Mouse (Mus musculus) limb, embryonic 12.5 days (tissue): ENCODE measurements at regions not wholly inside any gene's neighbourhood (a gene's known extent, or its start where the extent isn't known, plus 50 kb on each side); places are given as distances from the start of the nearest gene placed in this dataset.

Experiments
- ATAC-seq: fragments of 200-750 bp; cut with Nextera tagmentation; 2 replicates; pipeline ENCODE4 v1.8.0; 2017; ENCODE audit warnings: low read depth, moderate TSS enrichment; ENCODE audit not compliant: insufficient number of reproducible peaks, insufficient read depth, low FRiP score, low TSS enrichment
- H3K27ac ChIP-seq: fragments of 300-500 bp; sonication (generic); 2 replicates; pipeline ENCODE4 v1.5.1; 2016; ENCODE audit warnings: mild to moderate bottlenecking, moderate library complexity
- H3K27me3 ChIP-seq: fragments of 300-500 bp; sonication (generic); 2 replicates; pipeline ENCODE4 v1.6.1; 2016; ENCODE audit warnings: mild to moderate bottlenecking, moderate library complexity
- H3K36me3 ChIP-seq: fragments of 300-500 bp; sonication (generic); 2 replicates; pipeline ENCODE4 v1.6.1; 2016; ENCODE audit warnings: mild to moderate bottlenecking, moderate library complexity
- H3K4me1 ChIP-seq: fragments of 300-500 bp; sonication (generic); replicated peaks from 2 replicates; pipeline ENCODE4 v1.6.1; 2016
- H3K4me2 ChIP-seq: fragments of 300-500 bp; sonication (generic); 2 replicates; pipeline ENCODE4 v1.6.1; 2016; ENCODE audit warnings: mild to moderate bottlenecking, moderate library complexity
- H3K4me3 ChIP-seq: fragments of 300-500 bp; sonication (generic); replicated peaks from 2 replicates; pipeline ENCODE4 v1.5.1; 2016; ENCODE audit warnings: mild to moderate bottlenecking
- H3K9ac ChIP-seq: fragments of 300-500 bp; sonication (generic); replicated peaks from 2 replicates; pipeline ENCODE4 v1.6.1; 2016; ENCODE audit warnings: mild to moderate bottlenecking, moderate library complexity
- H3K9me3 ChIP-seq: fragments of 300-500 bp; sonication (generic); 2 replicates; pipeline ENCODE4 v1.6.1; 2016; ENCODE audit warnings: mild to moderate bottlenecking, moderate library complexity
- WGBS: fragments of 180-500 bp; shearing (Covaris S2); methylation state at CpG from one replicate; pipeline ENCODE4 v1.1.7; 2016; 5-methylcytosine and 5-hydroxymethylcytosine counted together

DNA sequence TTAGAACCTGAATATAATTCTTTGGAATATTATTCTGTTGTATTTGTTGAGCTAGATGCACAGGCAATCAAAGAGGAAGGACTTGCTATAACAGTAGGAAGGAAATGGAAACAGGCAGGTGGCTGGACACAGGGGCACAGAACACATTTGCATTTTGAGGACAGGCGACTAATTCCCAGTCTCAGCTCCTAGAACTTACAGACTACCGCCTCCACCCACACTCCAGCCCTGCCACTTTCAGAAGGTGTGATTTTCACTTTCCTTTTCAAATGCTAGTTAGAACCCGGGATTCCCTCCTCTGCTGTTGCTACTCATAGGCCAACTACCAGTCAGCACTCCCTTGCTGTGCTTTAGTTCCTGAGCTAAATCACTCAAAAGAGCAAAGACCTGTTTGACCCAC is 360.4 kb upstream of the Arid1b start:
- WGBS = 44% methylated on average over 3 of the region's 3 CpGs
- no peak for ATAC-seq

DNA sequence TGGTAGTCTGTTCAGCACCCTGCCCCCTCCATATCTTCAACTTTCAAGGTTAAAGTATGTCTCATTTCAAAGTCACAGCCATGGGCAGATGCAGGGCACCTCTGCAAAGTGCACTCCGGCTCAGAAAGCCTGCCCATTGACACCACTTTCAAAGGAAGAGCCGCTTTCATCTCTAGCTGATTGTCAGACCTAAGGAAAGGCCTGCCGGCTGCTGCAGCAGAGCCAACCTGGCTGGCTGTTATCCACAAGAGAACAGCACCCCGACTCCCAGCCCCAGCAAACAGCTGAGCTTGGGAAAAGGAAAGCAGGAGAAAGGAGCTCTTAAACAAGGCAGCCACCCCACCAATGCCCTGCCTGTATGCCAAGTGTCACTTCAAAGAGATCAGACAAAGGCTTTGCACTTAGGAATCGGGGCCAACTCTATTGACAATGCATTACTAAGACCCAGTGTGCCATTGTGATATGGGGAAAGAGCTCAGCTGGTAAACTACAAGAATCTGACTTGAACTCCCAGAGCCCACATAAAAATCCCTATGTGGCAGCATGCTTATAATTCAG is 357.3 kb upstream of the Arid1b start:
- H3K4me3 ChIP-seq = no peak overlapping the region
- 0 out of 2 replicates have a peak, but pooled peaks cover 4% of the 10 kb centered on the region for H3K9me3 ChIP-seq
- 0 out of 2 replicates have a peak overlapping the region, but pooled peaks have one; percentile 12 for H3K9ac ChIP-seq
- WGBS = 30% methylated on average over 5 of the region's 5 CpGs
- H3K27me3 ChIP-seq = no peaks in the 10 kb centered on the region
- no peak overlapping the region for H3K4me2 ChIP-seq
- 0 out of 2 replicates have a peak, but pooled peaks cover 4% of the 10 kb centered on the region for H3K4me1 ChIP-seq
- H3K36me3 ChIP-seq = no peaks in the 10 kb centered on the region
- no peak overlapping the region for H3K27ac ChIP-seq
- no peak for ATAC-seq

More for the DNA sequence above, 360.4 kb upstream of the Arid1b start:
- Histone ChIP-seq H3K4me1 (no peaks in the 10 kb centered on the region), H3K27ac (no peak overlapping the region), H3K9me3 (0 out of 2 replicates have a peak, but pooled peaks cover 4% of the 10 kb centered on the region), H3K4me2 (no peak overlapping the region), H3K4me3 (no peak overlapping the region), H3K9ac (no peak overlapping the region), H3K36me3 (no peaks in the 10 kb centered on the region), H3K27me3 (no peaks in the 10 kb centered on the region)

DNA sequence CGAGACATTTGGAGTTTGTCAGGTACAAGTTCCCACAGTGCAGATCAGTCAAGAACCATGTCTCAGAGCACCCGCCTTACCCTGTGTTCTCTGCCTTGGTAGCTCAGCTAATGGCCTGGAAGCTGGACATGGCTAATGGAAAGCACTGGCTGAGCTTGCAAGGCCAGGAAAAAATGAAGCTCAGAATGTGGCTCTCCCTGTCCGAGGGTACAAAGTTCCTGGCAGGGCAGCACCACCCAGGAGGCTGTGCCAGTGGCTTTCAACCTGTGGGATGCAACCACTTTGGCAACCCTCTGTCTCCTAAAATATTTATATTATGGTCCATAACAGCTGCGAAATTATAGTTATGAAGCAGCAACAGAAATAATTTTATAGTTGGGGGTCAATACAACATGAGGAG is 354.6 kb upstream of the Arid1b start:
- no peak overlapping the region for H3K9ac ChIP-seq
- no peak overlapping the region for H3K4me2 ChIP-seq
- no peak for ATAC-seq
- H3K4me3 ChIP-seq = no peak overlapping the region
- H3K9me3 ChIP-seq = 0 out of 2 replicates have a peak, but pooled peaks cover 4% of the 10 kb centered on the region
- H3K4me1 ChIP-seq = 0 out of 2 replicates have a peak, but pooled peaks cover 4% of the 10 kb centered on the region
- H3K27ac ChIP-seq = no peak overlapping the region
- H3K27me3 ChIP-seq = no peaks in the 10 kb centered on the region
- 89% methylated on average over 4 of the region's 4 CpGs for WGBS
- no peaks in the 10 kb centered on the region for H3K36me3 ChIP-seq

DNA sequence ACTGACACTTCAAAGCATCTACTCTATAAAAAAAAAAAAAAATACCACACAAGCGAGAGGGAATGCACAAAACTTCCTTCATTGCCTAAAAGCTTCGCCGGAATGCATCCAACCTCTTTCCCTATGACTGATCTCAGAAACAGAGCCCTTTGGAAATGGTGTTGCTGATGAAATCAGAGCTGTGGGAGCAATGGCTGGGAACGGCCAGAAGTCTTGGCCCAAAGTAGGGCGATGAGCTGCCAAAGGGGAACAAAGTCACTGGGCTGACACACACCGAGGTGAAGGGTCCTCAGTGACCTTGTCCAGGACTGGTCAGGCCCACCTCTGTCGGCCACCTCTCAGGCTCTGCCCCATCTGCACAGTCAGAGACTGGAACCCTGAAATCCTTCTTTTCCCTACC is 353.6 kb upstream of the Arid1b start:
- no peak overlapping the region for H3K9ac ChIP-seq
- no peak for ATAC-seq
- no peak overlapping the region for H3K4me3 ChIP-seq
- H3K4me1 ChIP-seq = 0 out of 2 replicates have a peak, but pooled peaks cover 4% of the 10 kb centered on the region
- H3K27me3 ChIP-seq = no peaks in the 10 kb centered on the region
- WGBS = 71% methylated on average over 7 of the region's 7 CpGs
- H3K36me3 ChIP-seq = no peaks in the 10 kb centered on the region
- no peak overlapping the region for H3K4me2 ChIP-seq
- no peak overlapping the region for H3K27ac ChIP-seq
- H3K9me3 ChIP-seq = 0 out of 2 replicates have a peak, but pooled peaks cover 4% of the 10 kb centered on the region

DNA sequence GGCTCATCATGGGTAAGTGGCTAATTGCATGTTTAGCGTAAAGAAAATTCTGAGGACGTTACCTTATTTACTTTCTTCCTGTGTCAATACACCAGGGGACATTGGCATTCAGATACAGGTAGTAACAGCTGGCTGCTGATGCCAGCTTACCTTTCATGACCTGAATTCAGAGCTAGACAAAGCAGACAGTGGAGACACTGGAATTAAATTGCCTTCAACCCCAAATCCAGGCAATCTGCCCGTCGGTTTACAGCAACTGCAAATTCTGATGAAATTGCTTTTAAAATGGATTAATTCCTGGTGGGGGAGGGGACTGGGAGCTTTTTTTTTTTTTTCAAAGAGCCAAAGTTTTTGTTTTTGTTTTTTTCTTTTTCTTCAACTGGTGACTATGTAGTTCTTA is 353.0 kb upstream of the Arid1b start:
- H3K4me3 ChIP-seq = no peak overlapping the region
- no peak overlapping the region for H3K9ac ChIP-seq
- H3K4me2 ChIP-seq = no peak overlapping the region
- H3K27ac ChIP-seq = no peak overlapping the region
- H3K9me3 ChIP-seq = 0 out of 2 replicates have a peak, but pooled peaks cover 4% of the 10 kb centered on the region
- H3K36me3 ChIP-seq = no peaks in the 10 kb centered on the region
- H3K27me3 ChIP-seq = no peaks in the 10 kb centered on the region
- no peak for ATAC-seq
- 0 out of 2 replicates have a peak, but pooled peaks cover 4% of the 10 kb centered on the region for H3K4me1 ChIP-seq
- 77% methylated on average over 4 of the region's 4 CpGs for WGBS

DNA sequence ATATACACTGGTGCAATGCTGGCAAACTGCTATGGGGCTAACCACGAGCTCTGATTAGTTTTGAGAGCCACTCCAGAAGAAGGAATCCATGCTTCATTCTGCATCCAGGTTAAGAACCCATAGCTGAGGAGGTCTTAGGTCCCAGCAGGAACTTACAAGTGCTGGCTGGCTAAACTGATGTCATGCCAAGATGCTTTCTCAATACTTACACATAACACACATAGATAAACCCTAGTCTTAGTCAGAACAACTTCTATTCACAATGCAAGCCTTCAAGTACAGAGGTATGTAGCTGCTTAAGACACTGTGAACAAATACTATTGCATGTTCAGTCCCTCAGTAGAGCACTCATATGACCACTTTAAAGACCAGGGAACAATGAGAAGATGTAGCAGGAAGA is 352.1 kb upstream of the Arid1b start:
- 86% methylated on average over 1 of the region's 1 CpGs for WGBS
- no peak overlapping the region for H3K27ac ChIP-seq
- no peaks in the 10 kb centered on the region for H3K36me3 ChIP-seq
- no peaks in the 10 kb centered on the region for H3K27me3 ChIP-seq
- no peak overlapping the region for H3K9ac ChIP-seq
- H3K9me3 ChIP-seq = 0 out of 2 replicates have a peak, but pooled peaks cover 4% of the 10 kb centered on the region
- 0 out of 2 replicates have a peak, but pooled peaks cover 4% of the 10 kb centered on the region for H3K4me1 ChIP-seq
- no peak overlapping the region for H3K4me3 ChIP-seq
- H3K4me2 ChIP-seq = no peak overlapping the region
- ATAC-seq = no peak

DNA sequence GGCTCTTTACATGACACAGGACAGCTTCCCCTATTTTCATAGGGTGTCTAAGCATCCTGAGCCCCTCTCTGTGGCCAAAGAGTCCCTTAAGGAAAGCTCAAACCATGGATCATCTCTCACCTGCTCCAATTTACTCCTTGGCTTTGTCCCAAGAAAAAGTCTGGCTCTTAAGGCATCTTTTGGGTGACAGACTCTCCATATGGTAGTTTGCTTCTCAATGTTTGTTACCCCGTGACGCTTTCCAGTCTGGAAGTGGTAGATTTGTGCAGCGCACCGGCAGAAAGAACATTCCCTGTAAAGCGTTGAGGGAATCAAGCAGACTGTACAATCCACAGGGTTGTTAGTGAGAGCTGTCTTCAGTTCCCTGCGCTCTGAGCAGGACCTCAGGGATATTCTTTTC is 350.8 kb upstream of the Arid1b start:
- WGBS = 87% methylated on average over 6 of the region's 6 CpGs
- no peak for ATAC-seq
- H3K4me3 ChIP-seq = no peak overlapping the region

DNA sequence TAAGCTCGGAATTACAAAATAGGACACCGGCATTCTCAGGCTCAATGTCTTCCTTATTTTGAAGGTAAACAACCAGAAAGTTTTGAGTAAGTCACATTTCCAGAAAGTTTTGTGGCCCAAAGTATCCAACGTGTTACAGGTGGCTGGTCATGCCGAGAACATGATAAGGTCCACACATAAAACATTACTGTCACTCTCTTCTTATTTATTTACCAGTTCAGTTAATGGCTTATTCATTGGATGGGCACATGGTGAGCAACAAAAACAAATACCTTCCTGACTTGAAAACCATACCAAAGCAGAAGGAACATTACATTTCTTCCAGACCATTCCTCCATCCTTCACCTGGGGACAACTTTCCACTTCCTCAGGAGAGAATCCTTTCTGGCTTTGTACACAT is 345.5 kb upstream of the Arid1b start:
- WGBS = 86% methylated on average over 4 of the region's 4 CpGs
- Histone ChIP-seq H3K4me1 (no peaks in the 10 kb centered on the region), H3K27me3 (no peaks in the 10 kb centered on the region), H3K36me3 (no peaks in the 10 kb centered on the region), H3K9ac (no peak overlapping the region), H3K4me3 (no peak overlapping the region), H3K4me2 (no peak overlapping the region), H3K9me3 (no peaks in the 10 kb centered on the region), H3K27ac (no peak overlapping the region)
- ATAC-seq = no peak

More for the DNA sequence above, 350.8 kb upstream of the Arid1b start:
- H3K27ac ChIP-seq = no peak overlapping the region
- H3K9ac ChIP-seq = no peak overlapping the region
- H3K27me3 ChIP-seq = no peaks in the 10 kb centered on the region
- H3K36me3 ChIP-seq = no peaks in the 10 kb centered on the region
- 0 out of 2 replicates have a peak, but pooled peaks cover 4% of the 10 kb centered on the region for H3K4me1 ChIP-seq
- H3K4me2 ChIP-seq = no peak overlapping the region
- 0 out of 2 replicates have a peak, but pooled peaks cover 2% of the 10 kb centered on the region for H3K9me3 ChIP-seq

DNA sequence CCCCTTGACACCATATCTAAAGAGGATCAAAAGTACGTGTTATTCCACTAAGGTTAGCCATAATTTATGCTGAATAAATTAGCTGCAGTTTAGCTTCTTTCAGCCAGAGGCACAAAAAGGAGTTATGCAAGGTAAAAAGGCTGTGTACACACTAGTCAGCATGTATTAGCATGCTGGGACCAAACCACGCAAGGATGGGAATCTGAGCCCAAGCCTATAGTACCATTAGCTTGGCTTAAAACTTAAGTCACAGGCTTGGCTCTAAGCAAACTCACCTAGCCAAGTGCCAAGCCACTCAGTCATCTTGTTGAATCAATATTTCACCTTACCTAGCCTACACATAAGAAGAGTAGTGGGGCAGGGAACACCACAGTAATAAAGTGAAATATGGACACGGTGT is 339.9 kb upstream of the Arid1b start:
- Histone ChIP-seq H3K4me1 (no peaks in the 10 kb centered on the region), H3K4me2 (no peak overlapping the region), H3K27ac (no peak overlapping the region), H3K4me3 (no peak overlapping the region), H3K27me3 (no peaks in the 10 kb centered on the region), H3K9ac (no peak overlapping the region), H3K9me3 (no peaks in the 10 kb centered on the region), H3K36me3 (no peaks in the 10 kb centered on the region)
- WGBS = 84% methylated on average over 3 of the region's 3 CpGs
- ATAC-seq = no peak

DNA sequence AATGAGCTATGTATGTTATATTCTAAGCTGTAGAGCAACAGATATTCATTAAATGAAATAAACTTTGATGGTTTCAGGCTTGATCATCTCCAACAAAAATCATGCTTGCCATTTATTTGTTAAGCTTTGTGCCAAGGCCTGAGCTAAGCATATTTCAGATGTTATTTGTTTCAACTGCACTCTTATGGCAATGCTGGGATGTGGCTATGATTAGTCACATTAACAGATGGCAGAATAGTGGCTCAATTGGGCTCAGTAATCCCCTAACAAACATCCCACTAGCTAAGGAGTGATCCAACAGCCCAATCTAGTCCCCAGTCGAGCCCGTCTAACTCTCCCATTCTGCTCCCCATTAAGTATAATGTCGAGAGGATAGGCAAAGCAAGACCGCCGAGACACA is 332.1 kb upstream of the Arid1b start:
- Histone ChIP-seq H3K36me3 (no peaks in the 10 kb centered on the region), H3K27ac (no peak overlapping the region), H3K27me3 (no peaks in the 10 kb centered on the region), H3K9ac (no peak overlapping the region), H3K4me2 (no peak overlapping the region), H3K9me3 (no peaks in the 10 kb centered on the region), H3K4me1 (no peaks in the 10 kb centered on the region), H3K4me3 (no peak overlapping the region)
- no peak for ATAC-seq
- 91% methylated on average over 5 of the region's 5 CpGs for WGBS

DNA sequence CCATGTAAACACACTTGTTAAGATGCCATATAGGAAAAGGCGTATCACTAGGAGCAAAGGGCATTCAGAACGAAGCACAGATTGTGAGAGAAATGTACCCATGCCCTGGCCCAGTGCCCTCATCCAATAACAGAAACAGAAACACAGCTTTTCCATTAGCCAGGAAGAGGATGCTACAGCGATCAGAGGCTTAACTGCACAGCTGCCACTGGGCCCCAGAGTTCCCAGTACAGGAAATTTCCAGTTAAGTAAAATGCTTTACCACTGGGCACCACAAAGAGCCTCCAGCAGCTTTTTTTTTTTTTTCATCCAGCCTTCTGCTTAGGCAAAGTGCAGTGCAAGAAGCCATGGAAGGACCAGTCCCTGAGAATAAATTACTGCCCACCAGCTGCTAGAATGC is 325.6 kb upstream of the Arid1b start:
- ATAC-seq = no peak
- Histone ChIP-seq H3K4me3 (no peak overlapping the region), H3K27ac (no peak overlapping the region), H3K9me3 (no peaks in the 10 kb centered on the region), H3K27me3 (no peaks in the 10 kb centered on the region), H3K4me2 (no peak overlapping the region), H3K9ac (no peak overlapping the region), H3K4me1 (no peaks in the 10 kb centered on the region), H3K36me3 (no peaks in the 10 kb centered on the region)
- 77% methylated on average over 3 of the region's 3 CpGs for WGBS

DNA sequence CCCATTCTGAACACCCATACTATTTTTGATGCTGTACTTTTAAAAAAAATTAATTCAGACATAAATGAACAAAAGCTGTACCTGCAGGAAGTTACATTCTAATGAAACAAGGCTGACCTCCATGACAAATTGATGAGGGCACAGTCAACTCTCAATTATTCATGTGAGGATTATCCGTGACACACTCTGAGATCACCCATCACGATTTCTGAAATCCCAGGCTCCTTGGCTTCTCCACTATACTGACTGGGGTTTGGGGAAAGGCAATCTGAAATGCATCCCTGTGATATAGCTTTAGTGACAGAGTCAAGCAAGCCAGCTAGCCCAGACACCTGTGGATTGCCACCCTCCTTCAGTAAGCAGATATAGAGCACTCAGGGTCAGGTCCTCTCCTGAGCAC is 320.9 kb upstream of the Arid1b start:
- no peak overlapping the region for H3K27ac ChIP-seq
- no peaks in the 10 kb centered on the region for H3K4me1 ChIP-seq
- H3K9me3 ChIP-seq = no peaks in the 10 kb centered on the region
- no peaks in the 10 kb centered on the region for H3K27me3 ChIP-seq
- no peak overlapping the region for H3K9ac ChIP-seq
- WGBS = 86% methylated on average over 2 of the region's 2 CpGs
- no peak overlapping the region for H3K4me2 ChIP-seq
- no peak for ATAC-seq
- no peak overlapping the region for H3K4me3 ChIP-seq
- no peaks in the 10 kb centered on the region for H3K36me3 ChIP-seq
